14 mouse cellular contexts compared by ENCODE assay signal in genomic region chr6:8389307-8389706, GRCm38 (mm10).
"Had no signal": no experiment of that assay in that cellular context is flagged by ENCODE, and none has a peak within 500 bp of the region (broad histone marks: within the 10 kb centered on the region; RNA-seq: fewer than 3 reads in every experiment).

No protein-coding gene starts in this region.

- ATAC-seq: liver, embryonic 12.5 days; midbrain, embryonic 13.5 days; midbrain, embryonic 15.5 days had no signal

- DNase-seq: lung, adult 18-20 months; lung, embryonic 14.5 days; lung, postnatal 10 days; lung, postnatal 4 days; retina, postnatal 1 day; right cerebral cortex, adult 18-20 months; right cerebral cortex, postnatal 25 days; right cerebral cortex, postnatal 4 days; thymus, adult 2 months; thymus, postnatal 25 days; thymus, postnatal 4 days had no signal
